Mouse (Mus musculus): ENCODE measurements at regions not wholly inside any gene's neighbourhood (a gene's known extent, or its start where the extent isn't known, plus 50 kb on each side); places are given as distances from the start of the nearest gene placed in this dataset.

DNA sequence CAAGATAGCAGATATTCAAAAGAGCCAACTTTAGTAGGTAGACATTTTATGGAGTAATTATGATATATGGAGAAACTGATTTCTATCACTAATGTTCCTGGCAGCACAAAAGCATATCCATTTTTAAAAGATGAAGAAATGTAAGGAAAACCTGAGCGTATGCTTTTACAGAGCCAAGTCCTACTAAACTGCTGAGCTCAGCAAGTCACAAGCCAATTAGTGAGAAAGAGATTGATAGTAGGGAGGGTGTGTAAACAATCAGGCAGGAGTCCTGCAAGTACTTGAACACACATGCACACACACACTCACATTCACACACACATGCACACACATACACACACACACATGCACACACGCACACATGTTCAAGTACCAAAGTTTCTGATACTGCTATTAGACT is 140.6 kb downstream of the Pcdh20 start:
- TF ChIP-seq CTCF (IDR thresholded peaks at IDR 0.05; ENCODE audit: insufficient read depth, low read depth, low read length) (no peak), POLR2A (IDR thresholded peaks at IDR 0.05; ENCODE audit: insufficient read depth, low read depth, low read length) (no peak)
